Mouse (Mus musculus) cerebellum, adult 9-10 months (tissue): ENCODE measurements at regions not wholly inside any gene's neighbourhood (a gene's known extent, or its start where the extent isn't known, plus 50 kb on each side); places are given as distances from the start of the nearest gene placed in this dataset.

Experiments used
- DNase-seq: peaks from one replicate; pipeline ENCODE4 v3.0.0; 2022

DNA sequence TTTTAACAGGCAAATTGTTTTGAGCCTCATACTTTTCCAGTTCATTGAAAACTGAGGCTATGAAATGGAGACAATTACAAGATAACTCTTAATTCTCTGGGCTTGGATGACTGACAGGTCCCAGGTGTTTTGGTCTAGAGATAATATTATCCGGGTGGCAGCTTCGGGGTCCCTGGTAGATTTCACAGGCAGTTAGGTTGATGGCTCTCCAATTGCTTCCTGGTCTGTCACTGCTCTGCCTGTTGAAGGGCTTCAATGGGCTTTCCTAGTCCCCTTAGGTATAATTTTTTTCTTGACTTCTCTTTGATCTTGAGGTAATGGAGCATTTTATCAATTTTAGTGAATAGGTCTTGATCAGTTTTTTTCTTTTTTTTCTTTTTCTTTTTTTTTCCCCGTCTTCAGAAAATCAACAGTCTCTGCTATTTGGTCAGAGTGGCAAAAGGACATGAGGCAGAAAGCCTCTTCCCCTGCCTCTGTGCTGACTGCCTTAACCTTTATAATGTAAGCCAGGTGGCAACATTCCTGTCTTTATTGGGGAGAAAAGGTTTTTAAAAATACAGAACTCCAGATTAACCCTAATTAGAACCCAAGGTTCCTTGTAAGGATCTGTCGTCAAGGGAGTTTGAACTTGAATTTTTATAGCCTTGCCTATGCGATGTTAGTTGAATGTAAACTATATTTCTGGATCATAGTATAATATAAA, 896.0 kb upstream of the Flrt2 start:
- no peak for DNase-seq

DNA sequence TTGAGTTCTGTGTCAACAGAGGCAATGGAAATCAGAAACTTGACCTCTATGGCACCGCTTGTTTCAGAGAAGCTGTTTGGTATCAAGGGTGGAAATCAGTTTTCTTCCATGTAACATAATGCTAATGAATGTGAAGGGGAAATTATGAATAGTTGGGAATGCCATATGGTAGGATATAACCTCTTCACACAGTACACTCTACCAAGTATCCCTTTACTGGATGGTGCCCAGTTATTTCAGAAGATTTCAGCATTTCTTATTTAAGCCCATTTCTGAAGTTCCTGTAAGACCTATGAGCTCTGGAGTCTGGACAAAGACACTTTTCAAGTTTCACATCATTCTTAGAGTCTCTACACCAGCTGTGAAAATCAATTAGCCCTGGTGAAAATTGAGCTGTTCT, 887.3 kb upstream of the Flrt2 start:
- no peak for DNase-seq

DNA sequence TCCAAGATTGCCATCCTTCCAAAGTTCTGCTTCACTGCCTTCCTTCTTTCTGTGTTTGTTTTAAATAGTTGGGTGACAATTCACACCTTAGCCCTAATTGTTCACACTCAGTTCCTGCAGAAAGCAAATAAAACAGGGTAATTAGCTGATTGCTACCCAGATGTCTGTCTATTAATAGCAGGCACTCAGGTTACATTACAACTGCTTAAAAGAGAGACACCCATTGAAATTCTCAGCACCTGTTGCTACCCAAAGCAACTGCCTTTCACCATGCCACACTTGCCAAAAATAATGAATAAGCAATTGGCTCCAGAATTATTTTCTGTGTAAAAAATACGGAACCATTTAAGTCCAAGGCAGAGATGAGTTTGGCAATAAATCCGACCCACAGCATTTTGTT, 860.6 kb upstream of the Flrt2 start:
- DNase-seq, result no peak

DNA sequence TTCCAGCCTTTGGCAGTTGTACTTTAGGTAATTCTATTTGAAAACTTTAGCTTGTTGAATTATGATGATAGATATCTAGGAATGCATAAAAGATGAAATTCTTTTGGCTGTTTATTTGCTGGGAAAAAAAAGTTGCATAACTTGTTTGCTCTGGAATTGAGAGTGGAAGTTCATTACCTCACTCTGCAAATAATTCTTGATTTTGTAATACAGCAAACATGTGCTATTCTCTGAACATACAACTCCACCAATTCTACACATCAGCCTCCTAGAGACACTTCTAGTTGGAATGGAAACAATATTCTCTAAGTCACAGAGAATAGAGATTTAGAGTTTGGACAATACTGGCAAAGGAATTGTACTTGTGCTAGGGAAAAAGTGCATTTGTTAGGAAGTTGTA, 829.3 kb upstream of the Flrt2 start:
- no peak for DNase-seq

DNA sequence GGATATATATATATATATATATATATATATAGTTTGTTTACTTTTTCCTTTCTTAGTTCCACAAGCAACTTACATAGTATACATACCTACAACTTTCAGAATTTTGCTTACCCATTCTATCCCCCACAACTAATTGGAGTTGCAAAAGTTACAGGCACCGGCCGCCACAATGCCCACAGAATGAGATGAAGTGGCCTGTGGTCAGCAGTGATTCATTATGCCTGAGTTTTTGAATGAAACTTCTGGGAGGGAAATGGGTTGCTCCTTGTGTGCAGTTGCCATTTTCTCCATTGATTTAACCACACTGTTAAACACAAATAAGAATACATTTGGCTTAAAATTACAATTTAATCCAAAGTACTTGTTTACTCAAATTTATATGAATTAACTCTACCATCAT, 781.2 kb upstream of the Flrt2 start:
- DNase-seq, result no peak

DNA sequence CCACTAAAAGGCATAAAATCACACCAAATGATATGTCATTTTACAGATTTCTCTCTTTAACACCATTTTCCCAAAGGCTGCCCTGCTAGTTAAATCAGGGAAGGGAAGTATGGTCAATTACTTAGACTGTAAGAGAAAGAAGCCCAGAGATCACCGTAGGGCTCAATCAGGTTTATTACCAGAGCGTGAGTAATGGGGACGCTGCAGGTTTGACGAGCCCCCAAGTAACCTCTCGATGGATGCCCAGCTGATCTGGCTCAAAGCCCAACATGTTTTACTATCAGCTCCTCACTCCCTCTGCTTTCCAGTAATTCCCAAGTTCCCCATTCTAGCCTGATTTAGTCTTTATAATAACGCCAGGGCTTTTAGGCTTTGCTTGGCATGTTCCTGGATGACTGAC, 749.0 kb upstream of the Flrt2 start:
- no peak for DNase-seq
